Mouse (Mus musculus) spleen, postnatal 4 days (tissue): Measurements from ENCODE around the gene Erp29.
"Not testable (repeated sequence)": the region's sequence is repeated elsewhere in the genome, so short reads cannot be mapped to it uniquely, and the experiment has no call there.

Source experiments
- DNase-seq, 2 experiments: peaks; one replicate each; pipeline ENCODE4 v3.0.0; 2022; ENCODE audit warnings: low spot score in 2 of 2

Erp29 gene

DNA sequence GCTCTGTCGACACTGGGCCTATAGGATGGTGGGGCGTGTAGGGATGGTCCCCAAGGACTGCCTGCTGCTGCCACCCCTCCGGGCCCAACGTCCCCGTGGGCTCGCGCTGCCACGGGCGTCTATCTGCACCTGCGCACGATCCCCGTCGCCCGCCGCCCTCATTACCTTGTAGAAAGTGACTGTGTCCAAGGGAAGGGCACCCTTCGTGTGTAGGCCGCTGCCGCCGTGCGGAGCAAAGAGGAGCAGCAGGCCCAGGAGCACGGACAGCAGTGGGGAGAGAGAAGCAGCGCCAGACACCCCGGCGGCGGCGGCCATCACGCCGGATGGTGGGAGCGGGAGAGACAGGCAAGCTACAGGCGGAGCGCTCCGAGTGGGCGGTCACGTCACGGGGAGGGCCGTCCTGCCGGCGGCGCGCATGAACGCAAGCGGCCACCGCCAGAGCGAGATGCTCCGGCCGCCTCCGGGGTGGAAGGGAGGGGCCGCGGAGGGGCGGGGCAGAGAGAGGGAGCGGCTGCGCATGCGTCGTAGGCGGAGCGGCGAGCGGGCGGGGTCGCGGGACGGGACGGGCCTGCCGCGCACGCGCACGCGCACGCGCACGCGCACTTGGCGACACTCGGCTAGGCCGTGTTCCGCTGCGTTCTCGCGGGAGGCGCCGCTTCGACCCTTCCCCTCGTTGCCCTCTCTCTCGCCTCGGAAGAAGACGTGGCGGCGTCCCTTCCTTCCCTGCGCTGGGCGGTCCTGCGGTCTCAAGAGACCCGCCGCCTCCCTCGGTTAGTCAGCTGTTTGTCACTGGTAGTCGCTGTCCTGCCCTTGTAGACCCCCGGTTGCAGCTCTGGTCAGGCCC is at the start of gene Erp29:
Erp29 (minus strand) TSS at position 481 of the 844 bp plus-strand sequence.
- peak; percentile 99 to 100 for DNase-seq

GRCm38 (mm10) chr5:121501424-121501996 is 49.2 kb upstream of the Erp29 start:
- not testable (repeated sequence) for DNase-seq

GRCm38 (mm10) chr5:121500719-121501118 is 48.4 kb upstream of the Erp29 start:
- no peak for DNase-seq

GRCm38 (mm10) chr5:121493305-121493704 is 41.0 kb upstream of the Erp29 start:
- DNase-seq = no peak

DNA sequence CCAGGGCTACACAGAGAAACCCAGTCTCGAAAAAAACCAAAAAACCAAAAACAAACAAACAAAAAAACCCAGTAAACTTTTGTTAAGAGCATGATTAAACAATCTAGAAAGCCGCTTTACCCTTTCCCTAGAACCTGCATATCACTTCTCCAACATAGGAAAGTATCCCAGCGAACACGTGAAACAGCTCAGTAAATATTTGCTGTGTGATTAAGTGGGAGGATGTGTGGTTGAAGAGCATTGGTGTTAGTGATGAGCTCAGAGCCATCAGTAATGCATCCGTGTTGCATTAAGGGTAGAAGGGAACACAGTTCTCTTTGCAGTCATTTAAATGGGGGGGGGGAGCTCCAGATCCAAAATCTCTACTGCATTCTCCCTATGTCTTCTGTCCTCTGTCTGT is 32.5 kb upstream of the Erp29 start:
- no peak for DNase-seq

DNA sequence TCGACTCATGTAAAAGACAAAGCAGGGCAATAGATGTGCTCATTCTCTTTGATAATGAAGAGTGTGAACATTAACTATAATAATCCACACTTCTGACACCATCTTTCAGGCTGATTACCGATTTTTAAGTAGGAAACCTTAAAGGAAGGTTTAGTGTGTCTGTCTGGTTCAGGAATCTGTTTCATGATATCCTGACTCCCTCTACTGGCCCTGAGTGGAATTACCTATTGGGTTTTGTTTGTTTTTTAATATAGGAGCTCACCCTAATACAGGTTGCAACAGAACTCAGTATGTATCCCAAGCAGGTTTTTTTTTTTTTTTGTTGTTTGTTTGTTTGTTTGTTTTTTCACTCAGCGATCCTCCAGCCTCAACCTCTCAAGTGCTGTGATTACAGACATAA is 25.4 kb upstream of the Erp29 start:
- peak in 1 of 2 experiments; percentile 37 for DNase-seq

DNA sequence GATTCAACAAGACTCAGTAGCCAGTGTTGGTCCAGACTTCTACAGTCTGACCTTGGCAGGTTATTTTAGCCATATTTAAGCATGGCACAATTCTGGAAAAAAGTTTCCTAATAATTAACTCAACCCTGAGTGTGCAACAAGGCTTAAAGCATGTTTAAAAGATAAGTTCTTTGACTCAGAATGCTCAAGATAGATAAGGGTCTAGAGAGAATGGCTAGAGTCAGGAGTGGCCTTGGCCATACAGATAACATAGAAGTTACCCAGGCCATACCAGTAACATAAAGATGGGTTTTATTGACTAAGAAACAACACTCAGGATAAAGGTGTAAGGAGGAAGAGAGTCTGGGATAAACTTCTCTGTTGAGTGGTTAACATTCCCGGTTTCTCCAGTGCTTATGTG is 23.7 kb upstream of the Erp29 start:
- DNase-seq = no peak

- no peak for DNase-seq
These were observed 22.3 kb upstream of the Erp29 start for GRCm38 (mm10) chr5:121474610-121475009.

DNA sequence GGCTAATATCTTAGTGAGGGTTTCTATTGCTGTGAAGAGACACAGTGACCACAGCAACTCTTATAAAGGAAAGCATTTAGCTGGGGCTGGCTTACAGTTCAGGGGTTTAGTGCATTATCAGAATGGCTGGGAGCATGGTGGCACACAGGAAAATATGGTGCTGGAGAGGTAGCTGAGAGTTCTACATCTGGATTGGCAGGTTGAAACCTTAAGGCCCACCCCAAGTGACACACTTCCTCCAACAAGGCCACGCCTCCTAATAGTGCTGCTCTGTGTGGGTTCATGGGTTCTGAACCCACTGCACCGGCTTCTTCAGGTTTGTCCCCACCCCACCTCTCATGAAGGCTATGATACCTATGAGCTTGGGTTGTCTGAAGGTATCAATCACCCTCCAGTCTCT is 20.1 kb upstream of the Erp29 start:
- no peak for DNase-seq

GRCm38 (mm10) chr5:121469566-121469965 is 17.3 kb upstream of the Erp29 start:
- no peak for DNase-seq

DNA sequence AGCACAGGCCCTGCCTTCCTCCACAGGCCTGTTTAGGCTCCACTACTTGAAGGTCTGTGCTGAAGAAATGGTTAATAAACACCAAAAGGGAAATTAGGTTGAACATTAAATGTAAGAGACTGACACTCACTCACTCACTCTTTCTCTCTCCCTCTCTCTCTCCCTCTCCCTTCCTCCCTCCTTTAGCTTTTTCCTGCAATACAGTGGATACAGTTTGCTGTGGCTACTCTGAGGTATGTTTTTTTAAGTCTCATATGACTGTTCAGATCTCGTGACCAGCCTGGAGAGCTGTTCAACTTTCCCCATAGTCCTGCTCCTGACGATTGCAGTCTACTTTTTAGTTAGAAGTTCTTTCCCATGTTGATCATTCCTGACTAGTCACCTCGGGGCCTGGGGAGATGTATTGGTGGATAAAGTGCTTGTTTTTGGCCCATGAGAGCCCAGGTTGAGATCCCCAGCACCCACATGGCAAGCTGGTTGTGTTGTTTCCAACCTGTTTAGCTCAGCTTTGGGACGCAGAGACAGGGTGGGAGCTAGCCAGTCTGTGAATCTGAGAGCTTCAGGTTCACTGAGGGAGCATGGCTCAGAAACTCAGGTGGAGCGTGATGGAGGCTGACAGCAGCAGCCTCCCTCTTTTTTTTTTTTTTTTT is 11.4 kb upstream of the Erp29 start:
- no peak for DNase-seq

GRCm38 (mm10) chr5:121462967-121463366 is 10.7 kb upstream of the Erp29 start:
- DNase-seq = no peak

DNA sequence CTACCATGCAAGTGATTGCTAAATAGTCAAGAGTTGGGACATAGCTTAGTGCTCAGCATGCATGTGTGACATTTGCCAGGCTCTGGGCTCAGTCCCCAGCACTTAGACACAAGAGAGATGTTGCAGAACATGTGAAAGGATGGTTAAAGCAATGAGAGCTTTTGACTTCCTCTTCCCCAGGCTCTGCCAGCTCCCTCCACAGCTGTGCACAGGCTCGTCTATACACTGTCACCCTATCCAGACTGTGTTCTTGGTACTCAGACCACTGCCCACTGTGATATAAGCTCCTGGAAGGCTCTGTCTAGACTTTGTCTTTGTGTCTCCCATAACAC is 9.8 kb upstream of the Erp29 start:
- no peak for DNase-seq

GRCm38 (mm10) chr5:121461339-121462170 is 9.2 kb upstream of the Erp29 start:
- no peak for DNase-seq

DNA sequence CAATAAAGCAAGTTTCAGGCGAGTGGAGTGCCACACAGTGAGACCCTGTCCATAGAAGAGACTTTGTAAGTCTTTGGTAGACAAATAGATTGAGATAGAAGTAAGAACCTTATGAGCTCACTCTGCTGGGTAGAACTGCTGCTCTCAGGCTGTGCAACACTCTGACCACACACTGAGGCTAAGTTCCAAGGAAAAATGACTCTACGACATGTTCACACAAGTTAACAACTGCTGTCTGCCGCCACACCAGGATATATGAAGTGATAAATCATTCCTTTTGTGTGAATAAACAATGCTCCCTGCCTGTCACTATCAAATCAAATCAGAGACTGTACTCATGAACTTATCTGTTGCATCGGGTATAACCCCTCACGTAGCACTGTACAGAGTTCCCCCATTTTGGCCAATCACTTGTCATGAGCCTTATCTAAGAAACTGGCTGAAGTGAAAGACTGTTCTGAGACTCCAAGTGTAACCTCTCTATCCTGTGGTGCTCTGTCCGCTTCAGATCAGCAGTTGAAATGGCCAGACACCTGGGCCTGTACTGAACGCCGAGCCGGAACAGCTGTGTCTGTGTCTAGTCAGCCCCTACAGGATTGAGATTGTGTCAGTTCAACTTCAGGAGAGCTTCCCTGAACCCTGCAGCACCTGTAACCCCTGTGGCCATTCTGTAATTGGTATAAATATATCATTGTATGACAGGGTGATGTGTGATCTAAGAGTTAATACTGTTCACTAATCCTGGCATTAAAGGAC is 3.4 kb upstream of the Erp29 start:
- DNase-seq = peak in 1 of 2 experiments; percentile 46

DNA sequence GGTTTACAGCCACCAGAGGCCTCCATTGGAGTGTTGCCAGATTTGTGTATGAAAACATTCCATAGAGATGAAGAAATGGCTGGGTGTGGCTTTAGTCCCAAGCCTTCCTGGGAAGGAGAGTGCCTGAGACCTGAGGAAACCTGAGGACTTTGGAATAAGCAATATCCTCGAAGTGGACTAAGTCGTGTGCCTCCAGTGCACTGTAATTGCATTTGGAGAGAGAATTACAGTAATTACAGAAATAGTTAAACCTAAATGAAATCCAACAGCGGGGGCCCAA is 2.1 kb upstream of the Erp29 start:
- DNase-seq = no peak

DNA sequence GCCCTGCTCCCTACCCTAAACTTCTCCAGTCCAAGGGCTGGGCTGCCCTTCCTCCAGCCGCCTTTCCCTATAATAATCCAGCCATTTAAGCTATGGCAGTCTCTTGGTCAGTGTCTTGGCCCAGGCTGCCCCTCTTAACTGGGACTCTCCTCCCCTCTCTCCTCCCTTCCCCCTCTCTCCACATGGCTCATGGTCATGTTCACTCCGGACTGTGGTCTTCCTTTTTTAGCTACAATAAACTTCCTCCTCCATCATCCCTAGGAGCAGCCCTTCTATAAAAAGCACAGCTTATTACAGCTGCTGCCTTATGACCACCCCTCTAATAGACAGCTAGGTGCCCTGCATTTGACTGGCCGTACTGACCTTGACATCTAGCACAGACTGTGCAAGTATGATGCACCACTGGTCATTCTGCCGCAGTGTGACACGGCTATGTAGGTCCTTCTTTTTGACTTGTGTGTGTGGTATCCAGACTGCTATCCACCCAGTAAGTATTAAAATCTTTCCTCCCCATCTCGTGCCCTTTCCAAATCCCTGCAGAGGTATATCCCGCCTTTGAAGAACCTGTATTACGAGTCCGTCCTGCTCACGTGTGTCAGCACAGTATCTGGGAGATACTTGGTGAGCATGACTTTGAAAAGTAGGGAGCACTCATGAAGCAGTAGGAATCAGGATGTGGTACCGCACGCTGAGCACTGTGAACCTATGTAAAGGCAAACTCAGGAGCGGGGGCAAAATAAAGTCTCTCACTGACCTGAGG is 1.6 kb upstream of the Erp29 start:
- DNase-seq = no peak

DNA sequence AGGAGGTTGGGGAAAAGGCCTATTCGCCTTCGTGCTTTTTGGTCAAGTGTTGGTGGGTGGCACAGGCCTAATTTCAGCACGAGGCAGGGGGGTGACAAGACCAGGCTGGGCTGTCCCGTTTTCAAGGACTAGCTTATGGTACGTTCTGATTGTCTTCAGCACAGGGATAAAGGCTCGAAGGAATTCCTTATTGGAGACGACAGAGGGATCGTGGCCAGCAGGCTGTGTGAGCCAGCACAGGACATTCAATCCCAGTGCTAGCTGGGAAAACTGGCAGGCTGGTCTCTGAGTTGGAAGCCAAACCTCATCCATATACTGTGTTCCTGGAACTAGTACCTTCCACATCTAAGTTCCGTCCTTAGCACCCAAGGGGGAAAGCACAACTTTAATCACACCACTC is 600 bp upstream of the Erp29 start:
- no peak for DNase-seq

DNA sequence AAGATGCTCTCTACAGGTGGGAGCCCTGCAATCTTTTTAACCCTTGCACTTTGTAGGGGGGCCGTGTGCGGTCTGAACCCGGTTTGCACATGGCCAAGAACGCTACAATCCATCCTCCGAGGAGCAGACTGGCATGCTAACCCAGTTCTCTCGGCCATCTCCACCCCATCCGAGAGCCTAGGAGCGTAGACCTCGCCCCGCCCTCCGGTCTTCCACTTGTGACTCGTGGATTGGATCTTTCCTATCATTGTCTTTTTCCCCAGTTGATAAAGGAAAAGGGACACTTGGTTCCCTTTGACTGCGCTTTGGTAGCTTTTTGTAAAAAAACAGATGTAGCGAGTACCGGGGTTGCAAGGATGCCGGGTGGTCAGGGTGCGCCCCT is 671 bp downstream of the Erp29 start, which contains the start of gene Tmem116:
Tmem116 (plus strand) TSS at position 250 of the 382 bp plus-strand sequence.
- peak; percentile 58 to 79 for DNase-seq

DNA sequence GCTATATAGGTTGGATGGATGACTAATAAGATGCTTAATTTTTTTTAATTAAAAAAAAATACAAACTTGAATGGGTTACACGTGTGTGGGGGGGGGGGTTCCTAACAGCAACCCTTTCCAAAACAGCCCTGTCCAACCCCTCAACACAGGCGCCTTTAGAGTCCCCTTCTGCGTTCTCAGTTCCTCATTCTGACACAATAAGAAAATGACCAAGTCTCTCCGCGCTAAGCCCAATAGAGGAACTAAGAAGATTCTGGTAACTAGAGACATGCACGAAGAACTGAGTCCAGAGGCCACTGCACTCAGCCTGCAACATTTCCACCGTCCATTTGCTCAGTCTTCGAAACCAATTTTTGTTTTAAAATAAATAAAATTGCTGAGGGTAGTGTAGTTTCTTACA is 1.1 kb downstream of the Erp29 start:
- peak in 1 of 2 experiments; percentile 42 for DNase-seq

- DNase-seq = no peak
These were observed 1.8 kb downstream of the Erp29 start for GRCm38 (mm10) chr5:121450476-121450875.
